Mouse (Mus musculus) heart, postnatal 0 days (tissue): ENCODE data around the gene Cpne8.

ENCODE experiments used
- CTCF ChIP-seq: IDR thresholded peaks from 2 replicates; pipeline ENCODE4 v1.5.1; 2016; ENCODE audit warnings: antibody characterized with exemption, control low read depth, low read depth
- EP300 ChIP-seq: IDR thresholded peaks from 2 replicates; pipeline ENCODE4 v1.6.1; 2016; ENCODE audit warnings: antibody characterized with exemption, low read depth

DNA sequence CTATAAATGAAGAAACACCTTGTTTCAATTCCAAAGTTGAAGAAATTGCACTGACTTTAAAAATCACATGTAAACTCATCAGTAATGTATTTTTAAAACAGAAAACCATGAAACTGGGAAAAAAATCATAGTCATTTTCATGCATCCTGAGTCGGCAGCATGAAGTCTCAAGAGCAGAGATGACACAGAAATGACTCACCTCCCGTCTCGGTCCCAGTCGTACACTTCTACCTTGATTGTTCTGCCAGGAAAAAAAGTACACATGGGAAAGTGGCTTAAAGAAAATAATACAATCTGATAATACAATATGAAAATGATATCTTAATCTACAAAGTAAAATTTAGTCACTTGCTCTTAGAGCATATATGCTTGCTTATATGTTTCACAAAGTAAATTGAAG lies 111.2 kb downstream of the Cpne8 start:
- TF ChIP-seq EP300 (no peak), CTCF (no peak)
